Mouse (Mus musculus): Measurements from ENCODE around the gene Upk2.

The Upk2 gene

GRCm38 (mm10) chr9:44454891-44455220, at the start of gene Upk2:
Gene Upk2, minus strand, starts transcription at chr9:44454976.
- DNase-seq (ENCODE audit: low spot score) = no peak

GRCm38 (mm10) chr9:44502006-44502405, 47.2 kb upstream of the Upk2 start:
- peak; percentile 25 for DNase-seq (ENCODE audit: low spot score)

GRCm38 (mm10) chr9:44501206-44501879, 46.6 kb upstream of the Upk2 start:
- peak; percentile 8 for DNase-seq (ENCODE audit: low spot score)

- DNase-seq (ENCODE audit: low spot score) = no peak
Measured at GRCm38 (mm10) chr9:44500638-44501175, 45.9 kb upstream of the Upk2 start.

GRCm38 (mm10) chr9:44500163-44500533, 45.4 kb upstream of the Upk2 start:
- no peak for DNase-seq (ENCODE audit: low spot score)

GRCm38 (mm10) chr9:44499356-44500162, 44.8 kb upstream of the Upk2 start:
- DNase-seq (ENCODE audit: low spot score) = peak; percentile 33

GRCm38 (mm10) chr9:44498421-44499355, 43.9 kb upstream of the Upk2 start:
- DNase-seq (ENCODE audit: low spot score) = peak; percentile 80

GRCm38 (mm10) chr9:44497624-44498377, 43.0 kb upstream of the Upk2 start:
- no peak for DNase-seq (ENCODE audit: low spot score)

GRCm38 (mm10) chr9:44496803-44497461, 42.2 kb upstream of the Upk2 start:
- DNase-seq (ENCODE audit: low spot score) = no peak

- no peak for DNase-seq (ENCODE audit: low spot score)
Measured at GRCm38 (mm10) chr9:44495810-44496344, 41.1 kb upstream of the Upk2 start.

- DNase-seq (ENCODE audit: low spot score) = peak; percentile 6
Measured at GRCm38 (mm10) chr9:44494863-44495809, 40.4 kb upstream of the Upk2 start.

GRCm38 (mm10) chr9:44494261-44494862, 39.6 kb upstream of the Upk2 start:
- peak; percentile 33 for DNase-seq (ENCODE audit: low spot score)

GRCm38 (mm10) chr9:44492631-44493461, 38.1 kb upstream of the Upk2 start:
- no peak for DNase-seq (ENCODE audit: low spot score)

GRCm38 (mm10) chr9:44491351-44491750, 36.6 kb upstream of the Upk2 start:
- no peak for DNase-seq (ENCODE audit: low spot score)

GRCm38 (mm10) chr9:44490086-44490967, 35.6 kb upstream of the Upk2 start:
- DNase-seq (ENCODE audit: low spot score) = peak; percentile 7

GRCm38 (mm10) chr9:44489651-44490085, 34.9 kb upstream of the Upk2 start:
- DNase-seq (ENCODE audit: low spot score) = no peak

GRCm38 (mm10) chr9:44488855-44489381, 34.1 kb upstream of the Upk2 start:
- DNase-seq (ENCODE audit: low spot score) = peak; percentile 83
